Mouse (Mus musculus) ES-Bruce4 (cell line): ENCODE results near the gene Olfr1138.

ENCODE experiments used
- CTCF ChIP-seq: IDR thresholded peaks from one replicate; pipeline ENCODE4 v1.8.1; 2011; ENCODE audit warnings: low read depth, low read length
- POLR2A ChIP-seq: IDR thresholded peaks from one replicate; pipeline ENCODE4 v1.8.1; 2011; ENCODE audit warnings: low read length; ENCODE audit not compliant: insufficient read depth

- TF ChIP-seq CTCF: no peak
- no peak for TF ChIP-seq POLR2A
These were observed 26.7 kb downstream of the Olfr1138 start, which contains the start of gene Olfr1137 for GRCm38 (mm10) chr2:87713079-87713478.
